Mouse (Mus musculus) heart, postnatal 0 days (tissue): ENCODE measurements around the gene Lrr1. TPM values are rescaled to one million over a fixed set of nuclear protein-coding genes. Genes with fewer than 3 reads are reported as not detected.

ENCODE experiments used
- ATAC-seq: fragments of 200-750 bp; cut with Nextera tagmentation; 2 replicates; pipeline ENCODE4 v1.8.0; 2017; ENCODE audit warnings: low read depth, moderate number of reproducible peaks, moderate library complexity; ENCODE audit not compliant: insufficient read depth
- DNase-seq: peaks from one replicate; pipeline ENCODE4 v3.0.0-alpha.2; 2016; ENCODE audit warnings: low spot score
- H3K27ac ChIP-seq: fragments of 300-500 bp; sonication (generic); 2 replicates; pipeline ENCODE4 v1.5.1; 2014; ENCODE audit warnings: low read depth, mild to moderate bottlenecking
- H3K27me3 ChIP-seq: fragments of 300-500 bp; sonication (generic); 2 replicates; pipeline ENCODE4 v1.6.1; 2014; ENCODE audit warnings: low read length, mixed read lengths; ENCODE audit not compliant: control insufficient read depth, insufficient read depth
- H3K36me3 ChIP-seq: fragments of 300-500 bp; sonication (generic); replicated peaks from 2 replicates; pipeline ENCODE4 v1.6.1; 2014; ENCODE audit warnings: low read length, mixed read lengths; ENCODE audit not compliant: control insufficient read depth, insufficient read depth
- H3K4me1 ChIP-seq: fragments of 300-500 bp; sonication (generic); 2 replicates; pipeline ENCODE4 v1.6.1; 2014; ENCODE audit warnings: antibody characterized with exemption; ENCODE audit not compliant: control insufficient read depth, insufficient read depth
- H3K4me2 ChIP-seq: fragments of 300-500 bp; sonication (generic); 2 replicates; pipeline ENCODE4 v1.6.1; 2014; ENCODE audit warnings: low read depth, mild to moderate bottlenecking, low read length, moderate library complexity
- H3K4me3 ChIP-seq: fragments of 300-500 bp; sonication (generic); 2 replicates; pipeline ENCODE4 v1.5.1; 2014; ENCODE audit warnings: low read depth, low read length
- H3K9ac ChIP-seq: fragments of 300-500 bp; sonication (generic); replicated peaks from 2 replicates; pipeline ENCODE4 v1.6.1; 2014; ENCODE audit warnings: low read depth, low read length, mixed read lengths
- H3K9me3 ChIP-seq: fragments of 300-500 bp; sonication (generic); replicated peaks from 2 replicates; pipeline ENCODE4 v1.6.1; 2016; ENCODE audit warnings: low read length; ENCODE audit not compliant: control insufficient read depth
- CTCF ChIP-seq: IDR thresholded peaks from 2 replicates; pipeline ENCODE4 v1.5.1; 2016; ENCODE audit warnings: antibody characterized with exemption, control low read depth, low read depth
- EP300 ChIP-seq: IDR thresholded peaks from 2 replicates; pipeline ENCODE4 v1.6.1; 2016; ENCODE audit warnings: antibody characterized with exemption, low read depth
- WGBS: fragments of 180-500 bp; shearing (Covaris S2); extraction: QIAGEN DNeasy Blood & Tissue Kit; methylation state at CpG from one replicate; pipeline ENCODE4 v1.1.7; 2014; 5-methylcytosine and 5-hydroxymethylcytosine counted together
- polyA plus RNA-seq: library from polyadenylated mRNA; unstranded; fragments of >200 nt; fragmentation: Nextera tagmentation; extraction: Ambion mirVana; gene quantifications from 2 replicates; pipeline ENCODE4 v1.2.1, GENCODE M21; 2015
- total RNA-seq: library from RNA; depleted of rRNA; stranded (reverse); fragments of >200 nt; gene quantifications from 2 replicates; pipeline ENCODE4 v1.2.3, GENCODE M21; 2014; ENCODE audit warnings: low replicate concordance; rRNA removed

Lrr1 gene
- total RNA-seq (3.9 TPM in 1 of 2 replicates, not detected in the other), polyA plus RNA-seq (4.0 and 5.1 TPM in 2 replicates)

GRCm38 (mm10) chr12:69168461-69169106 is at the start of gene Lrr1:
TSS of gene Lrr1 (plus strand) at chr12:69168814.
- ATAC-seq (peak; percentile 95), DNase-seq (peak; percentile 76)
- H3K27ac ChIP-seq = peak within 1 kb of the TSS; percentile 80
- H3K4me3 ChIP-seq = peak within 1 kb of the TSS; percentile 80
- under 1% methylated on average over 40 of the region's 40 CpGs for WGBS
- H3K36me3 ChIP-seq = peaks cover 4% of the 10 kb centered on the region; the same call in 1 of the 2 replicates
- H3K27me3 ChIP-seq = no peaks in the 10 kb centered on the region
- peak within 1 kb of the TSS; percentile 97 for H3K4me2 ChIP-seq
- peak within 1 kb of the TSS; percentile 69 for H3K9ac ChIP-seq
- TF ChIP-seq EP300 = peak; percentile 98
- TF ChIP-seq CTCF = no peak
- peaks cover 13% of the 10 kb centered on the region; the same call in 1 of the 2 replicates for H3K4me1 ChIP-seq
- no peaks in the 10 kb centered on the region for H3K9me3 ChIP-seq

- no peak overlapping the region for H3K9ac ChIP-seq
- ATAC-seq (no peak), DNase-seq (no peak)
- no peak overlapping the region for H3K4me2 ChIP-seq
- no peaks in the 10 kb centered on the region for H3K36me3 ChIP-seq
- H3K27ac ChIP-seq = no peak overlapping the region
- H3K27me3 ChIP-seq = no peaks in the 10 kb centered on the region
- H3K4me1 ChIP-seq = no peaks in the 10 kb centered on the region
- TF ChIP-seq CTCF (no peak), EP300 (no peak)
- no peak overlapping the region for H3K4me3 ChIP-seq
- H3K9me3 ChIP-seq = no peaks in the 10 kb centered on the region; the same call in 1 of the 2 replicates
- 75% methylated on average over 6 of the region's 6 CpGs for WGBS
Measured at GRCm38 (mm10) chr12:69119908-69120307, 48.7 kb upstream of the Lrr1 start.

GRCm38 (mm10) chr12:69122801-69123200 is 45.8 kb upstream of the Lrr1 start:
- no peaks in the 10 kb centered on the region for H3K9me3 ChIP-seq
- ATAC-seq = no peak
- 78% methylated on average over 11 of the region's 11 CpGs for WGBS

GRCm38 (mm10) chr12:69125066-69125465 is 43.5 kb upstream of the Lrr1 start:
- Histone ChIP-seq H3K27ac (no peak overlapping the region), H3K4me1 (no peaks in the 10 kb centered on the region), H3K27me3 (no peaks in the 10 kb centered on the region), H3K9me3 (no peaks in the 10 kb centered on the region), H3K36me3 (no peaks in the 10 kb centered on the region), H3K4me3 (no peak overlapping the region), H3K4me2 (no peak overlapping the region), H3K9ac (no peak overlapping the region)
- WGBS = 69% methylated on average over 5 of the region's 5 CpGs
- no peak for TF ChIP-seq EP300
- no peak for TF ChIP-seq CTCF
- ATAC-seq (no peak), DNase-seq (no peak)

More at GRCm38 (mm10) chr12:69122801-69123200, 45.8 kb upstream of the Lrr1 start:
- Histone ChIP-seq H3K27me3 (no peaks in the 10 kb centered on the region), H3K9ac (no peak overlapping the region), H3K4me3 (no peak overlapping the region), H3K27ac (no peak overlapping the region), H3K4me1 (no peaks in the 10 kb centered on the region), H3K4me2 (no peak overlapping the region), H3K36me3 (no peaks in the 10 kb centered on the region)
- no peak for DNase-seq
- TF ChIP-seq EP300 (no peak), CTCF (no peak)

GRCm38 (mm10) chr12:69127170-69127569 is 41.4 kb upstream of the Lrr1 start:
- H3K4me2 ChIP-seq = no peak overlapping the region
- no peak overlapping the region for H3K9ac ChIP-seq
- no peaks in the 10 kb centered on the region for H3K36me3 ChIP-seq
- no peak overlapping the region for H3K4me3 ChIP-seq
- ATAC-seq (no peak), DNase-seq (no peak)
- H3K27me3 ChIP-seq = no peaks in the 10 kb centered on the region
- WGBS = 81% methylated on average over 5 of the region's 5 CpGs
- H3K27ac ChIP-seq = no peak overlapping the region
- TF ChIP-seq CTCF (peak; percentile 21; the same call in 1 of the 2 replicates), EP300 (no peak)
- H3K4me1 ChIP-seq = no peaks in the 10 kb centered on the region
- no peaks in the 10 kb centered on the region for H3K9me3 ChIP-seq

GRCm38 (mm10) chr12:69127626-69128025 is 41.0 kb upstream of the Lrr1 start:
- H3K4me2 ChIP-seq = no peak overlapping the region
- no peak overlapping the region for H3K4me3 ChIP-seq
- no peaks in the 10 kb centered on the region for H3K9me3 ChIP-seq
- H3K27me3 ChIP-seq = no peaks in the 10 kb centered on the region
- H3K4me1 ChIP-seq = no peaks in the 10 kb centered on the region
- DNase-seq = no peak
- H3K9ac ChIP-seq = no peak overlapping the region
- no peak for ATAC-seq
- TF ChIP-seq CTCF (no peak), EP300 (no peak)
- H3K36me3 ChIP-seq = no peaks in the 10 kb centered on the region
- 75% methylated on average over 3 of the region's 3 CpGs for WGBS
- no peak overlapping the region for H3K27ac ChIP-seq
